Mouse (Mus musculus): ENCODE measurements around the gene St14. TPM values are rescaled to one million over a fixed set of nuclear protein-coding genes. Genes with fewer than 3 reads are reported as not detected.
"Not testable (repeated sequence)": the region's sequence is repeated elsewhere in the genome, so short reads cannot be mapped to it uniquely, and the experiment has no call there.

Gene St14
- polyA plus RNA-seq (2015; fragmentation: Nextera tagmentation; extraction: Ambion mirVana), result 3.6 and 6.2 TPM in 2 replicates

DNA sequence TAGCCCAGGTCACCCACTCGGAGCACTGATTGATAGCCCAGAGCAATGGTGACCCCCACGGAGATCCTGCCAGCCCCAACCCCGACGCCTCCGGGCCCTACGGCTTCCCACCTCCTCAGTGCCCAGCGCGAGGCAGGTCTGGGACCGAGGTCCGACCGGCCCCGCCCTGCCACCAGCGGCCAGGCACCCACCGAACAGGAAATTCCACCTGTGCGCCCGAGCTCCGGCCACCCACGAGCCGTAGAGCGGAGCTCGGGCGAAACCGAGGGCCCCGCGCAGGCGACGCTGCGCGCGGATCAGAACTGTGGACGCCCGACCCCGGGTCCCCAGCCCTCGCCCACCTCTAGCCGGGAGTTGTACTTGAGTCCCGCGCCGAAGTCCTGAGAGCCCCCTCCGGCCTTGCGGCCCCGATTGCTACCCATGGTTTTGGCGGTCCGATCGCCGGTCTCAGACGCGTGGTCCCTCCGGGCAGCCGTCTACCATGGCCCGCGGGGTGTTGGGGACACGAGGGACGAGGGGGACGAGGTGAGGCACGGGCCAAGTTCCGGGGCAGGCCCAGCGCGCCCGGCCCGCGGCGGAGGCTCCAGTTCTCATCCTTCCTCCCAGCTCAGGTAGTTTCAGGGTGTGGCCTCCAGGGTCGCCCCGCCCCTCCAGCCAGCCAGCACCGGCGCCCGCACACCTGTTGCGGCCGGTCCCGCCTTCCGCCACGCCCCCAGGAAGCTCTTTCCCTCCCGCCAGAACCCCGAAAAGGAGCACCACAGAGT lies at the start of gene St14:
Gene St14 (minus strand): TSS at position 649 of the 764 bp plus-strand sequence.
- Histone ChIP-seq H3K4me2 (ENCODE audit: low read depth, low read length) (peak within 1 kb of the TSS; percentile 99), H3K9me3 (replicated peaks; ENCODE audit: control insufficient read depth, low read length) (no peaks in the 10 kb centered on the region), H3K4me3 (ENCODE audit: low read length) (peak within 1 kb of the TSS; percentile 64), H3K4me1 (ENCODE audit: control insufficient read depth, insufficient read depth, low read length) (peaks cover 14% of the 10 kb centered on the region), H3K36me3 (ENCODE audit: control insufficient read depth, insufficient read depth) (no peaks in the 10 kb centered on the region), H3K9ac (ENCODE audit: low read length) (peak within 1 kb of the TSS; percentile 66), H3K27ac (ENCODE audit: low read length) (no peak within 1 kb of the TSS), H3K27me3 (ENCODE audit: control insufficient read depth, insufficient read depth, low read length) (peaks cover 51% of the 10 kb centered on the region)
- WGBS, result under 1% methylated on average over 74 of the region's 74 CpGs
- ATAC-seq (replicated peaks; ENCODE audit: extremely low read depth, insufficient read depth, low FRiP score), result peak; percentile 34; the same call in 1 of the 2 replicates

GRCm38 (mm10) chr9:31177692-31178091 lies 46.0 kb upstream of the St14 start:
- Histone ChIP-seq H3K9ac (ENCODE audit: low read length) (no peak overlapping the region), H3K4me2 (ENCODE audit: low read depth, low read length) (no peak overlapping the region), H3K4me1 (ENCODE audit: control insufficient read depth, insufficient read depth, low read length) (peaks cover 54% of the 10 kb centered on the region), H3K9me3 (replicated peaks; ENCODE audit: control insufficient read depth, low read length) (no peaks in the 10 kb centered on the region), H3K27me3 (ENCODE audit: control insufficient read depth, insufficient read depth, low read length) (no peaks in the 10 kb centered on the region), H3K36me3 (ENCODE audit: control insufficient read depth, insufficient read depth) (no peaks in the 10 kb centered on the region), H3K27ac (ENCODE audit: low read length) (no peak overlapping the region), H3K4me3 (ENCODE audit: low read length) (no peak overlapping the region)
- no peak for ATAC-seq (replicated peaks; ENCODE audit: extremely low read depth, insufficient read depth, low FRiP score)
- WGBS, result 88% methylated on average over 6 of the region's 6 CpGs

DNA sequence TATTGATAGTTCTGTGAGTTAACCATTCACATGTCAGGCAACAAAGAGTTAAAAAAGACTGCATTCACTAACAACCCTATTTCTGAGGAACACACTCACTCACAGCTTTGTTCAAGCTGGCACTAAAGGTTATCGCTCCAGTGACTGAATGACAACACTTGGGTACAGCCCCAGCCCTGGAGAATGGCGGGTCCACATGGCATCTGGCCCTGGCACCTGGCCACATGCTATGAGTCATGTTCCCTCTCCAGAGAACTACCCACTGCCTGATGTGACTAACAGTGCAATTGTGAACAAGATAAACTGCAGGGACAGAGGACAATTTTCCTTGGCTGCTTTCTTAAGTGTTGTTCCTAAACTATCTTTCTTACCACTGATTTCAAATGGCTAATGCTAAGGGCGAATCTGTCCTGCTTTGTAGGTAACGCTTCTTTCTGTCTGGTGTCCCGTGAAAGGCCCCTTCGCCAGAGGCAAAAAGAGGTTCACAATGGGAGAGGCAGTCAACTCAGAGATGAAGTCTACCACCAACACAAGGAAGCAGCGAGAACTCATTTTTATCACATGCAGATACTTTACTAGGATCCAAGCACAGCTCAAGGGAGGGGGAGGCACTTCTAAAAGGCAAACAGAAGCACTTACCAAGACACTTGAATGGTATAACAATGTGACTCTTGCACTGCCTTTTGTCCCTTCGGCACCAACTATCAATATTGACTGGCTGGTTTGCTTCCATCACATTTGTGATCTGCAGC lies 44.9 kb upstream of the St14 start:
- Histone ChIP-seq H3K36me3 (ENCODE audit: control insufficient read depth, insufficient read depth) (peaks cover 5% of the 10 kb centered on the region), H3K9ac (ENCODE audit: low read length) (peak overlapping the region; percentile 57; the same call in 1 of the 2 replicates), H3K27me3 (ENCODE audit: control insufficient read depth, insufficient read depth, low read length) (no peaks in the 10 kb centered on the region), H3K4me2 (ENCODE audit: low read depth, low read length) (peak overlapping the region; percentile 47), H3K4me3 (ENCODE audit: low read length) (no peak overlapping the region), H3K9me3 (replicated peaks; ENCODE audit: control insufficient read depth, low read length) (no peaks in the 10 kb centered on the region), H3K4me1 (ENCODE audit: control insufficient read depth, insufficient read depth, low read length) (peaks cover 44% of the 10 kb centered on the region), H3K27ac (ENCODE audit: low read length) (peak overlapping the region; percentile 95)
- WGBS, result 26% methylated on average over 8 of the region's 8 CpGs
- peak; percentile 94 for ATAC-seq (replicated peaks; ENCODE audit: extremely low read depth, insufficient read depth, low FRiP score)

DNA sequence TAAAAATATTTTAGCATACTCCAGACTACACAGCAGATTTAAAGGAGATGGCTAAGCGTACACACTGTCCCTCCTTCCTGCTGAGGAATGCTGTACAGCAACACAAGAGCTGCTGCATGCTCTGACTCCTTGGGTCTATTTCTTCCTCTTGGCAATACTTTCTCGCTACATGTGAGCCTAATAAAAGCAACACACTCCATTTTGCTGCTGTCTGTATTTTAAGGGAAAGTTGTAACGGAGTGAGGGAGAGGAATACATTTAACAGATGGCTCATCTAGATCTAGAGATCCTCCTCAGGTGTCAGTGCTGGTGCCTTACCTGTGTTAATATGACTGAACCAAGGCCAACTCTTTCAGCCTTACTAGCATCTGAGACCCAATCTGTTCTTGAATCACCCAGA lies 44.3 kb upstream of the St14 start:
- no peak for ATAC-seq (replicated peaks; ENCODE audit: extremely low read depth, insufficient read depth, low FRiP score)
- H3K4me3 ChIP-seq (ENCODE audit: low read length), result no peak overlapping the region
- no peak overlapping the region; the same call in 1 of the 2 replicates for H3K9ac ChIP-seq (ENCODE audit: low read length)
- peaks cover 40% of the 10 kb centered on the region for H3K4me1 ChIP-seq (ENCODE audit: control insufficient read depth, insufficient read depth, low read length)
- H3K27me3 ChIP-seq (ENCODE audit: control insufficient read depth, insufficient read depth, low read length), result no peaks in the 10 kb centered on the region
- peak overlapping the region; percentile 95 for H3K27ac ChIP-seq (ENCODE audit: low read length)
- peak overlapping the region; percentile 30; the same call in 1 of the 2 replicates for H3K4me2 ChIP-seq (ENCODE audit: low read depth, low read length)
- no peaks in the 10 kb centered on the region for H3K9me3 ChIP-seq (replicated peaks; ENCODE audit: control insufficient read depth, low read length)
- 41% methylated on average over 3 of the region's 3 CpGs for WGBS
- H3K36me3 ChIP-seq (ENCODE audit: control insufficient read depth, insufficient read depth), result peaks cover 10% of the 10 kb centered on the region

DNA sequence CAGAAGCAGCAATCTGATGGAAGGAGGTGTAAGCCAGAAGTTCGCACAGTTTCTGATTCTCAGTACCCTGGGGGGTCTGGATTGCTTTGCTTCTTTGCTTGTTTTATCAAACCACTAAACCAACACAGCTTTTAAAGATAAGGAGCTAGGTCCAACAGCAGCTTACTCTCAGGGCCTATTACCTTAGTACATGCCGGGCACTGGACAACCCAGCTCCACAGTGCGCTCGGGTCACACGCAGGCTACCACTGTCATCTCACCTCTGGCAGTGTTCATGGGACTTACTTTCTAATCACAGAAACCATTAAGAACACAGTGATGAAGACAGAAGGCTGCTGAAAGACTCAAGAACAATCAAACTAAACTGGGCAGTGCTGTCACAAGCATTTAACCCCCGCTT lies 43.7 kb upstream of the St14 start:
- H3K4me2 ChIP-seq (ENCODE audit: low read depth, low read length), result no peak overlapping the region
- H3K4me1 ChIP-seq (ENCODE audit: control insufficient read depth, insufficient read depth, low read length), result peaks cover 40% of the 10 kb centered on the region
- H3K4me3 ChIP-seq (ENCODE audit: low read length), result no peak overlapping the region
- H3K9ac ChIP-seq (ENCODE audit: low read length), result peak overlapping the region; percentile 3; the same call in 1 of the 2 replicates
- WGBS, result 43% methylated on average over 6 of the region's 6 CpGs
- H3K27me3 ChIP-seq (ENCODE audit: control insufficient read depth, insufficient read depth, low read length), result no peaks in the 10 kb centered on the region
- H3K27ac ChIP-seq (ENCODE audit: low read length), result peak overlapping the region; percentile 95
- ATAC-seq (replicated peaks; ENCODE audit: extremely low read depth, insufficient read depth, low FRiP score), result 0 out of 2 replicates have a peak, but pooled peaks have one; percentile 11
- H3K36me3 ChIP-seq (ENCODE audit: control insufficient read depth, insufficient read depth), result peaks cover 11% of the 10 kb centered on the region
- H3K9me3 ChIP-seq (replicated peaks; ENCODE audit: control insufficient read depth, low read length), result no peaks in the 10 kb centered on the region

DNA sequence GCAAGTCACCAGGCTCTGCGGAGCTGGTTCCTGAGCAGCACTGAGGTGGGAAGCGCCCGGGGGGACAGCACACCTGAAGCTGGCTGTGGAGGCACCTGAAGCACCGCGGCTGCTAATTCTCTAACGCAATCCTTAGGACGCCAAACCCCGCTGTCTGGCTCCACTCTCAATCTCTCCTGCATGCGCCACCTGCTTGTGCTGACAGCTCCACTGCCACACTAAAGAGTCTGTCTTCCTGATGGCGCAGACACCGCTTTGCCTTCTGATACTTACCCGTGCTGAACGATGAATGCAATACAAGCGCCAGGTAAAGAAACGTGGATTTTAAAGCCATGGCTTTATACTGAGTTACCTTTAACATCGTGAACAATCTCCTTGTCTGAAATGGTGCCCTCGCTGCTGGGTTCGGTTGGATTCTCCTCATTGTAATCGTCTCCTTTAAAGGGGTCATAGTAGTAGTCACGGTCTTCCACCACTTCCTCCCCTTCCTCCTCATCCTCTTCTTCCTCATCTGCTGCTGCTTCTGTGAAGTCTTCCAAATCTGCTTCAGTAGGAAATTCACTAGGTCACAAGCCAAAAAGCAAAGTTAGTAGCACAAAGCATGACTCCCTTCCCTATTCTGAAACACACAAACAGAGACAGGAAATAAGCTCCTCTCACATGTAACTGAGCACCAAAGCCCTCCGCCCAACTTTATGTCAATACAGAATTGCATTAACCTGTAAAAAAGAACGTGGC lies 36.9 kb upstream of the St14 start:
- 67% methylated on average over 22 of the region's 22 CpGs for WGBS
- Histone ChIP-seq H3K36me3 (ENCODE audit: control insufficient read depth, insufficient read depth) (peaks cover 30% of the 10 kb centered on the region), H3K9ac (ENCODE audit: low read length) (no peak overlapping the region), H3K4me2 (ENCODE audit: low read depth, low read length) (0 out of 2 replicates have a peak overlapping the region, but pooled peaks have one; percentile 27), H3K27me3 (ENCODE audit: control insufficient read depth, insufficient read depth, low read length) (no peaks in the 10 kb centered on the region), H3K9me3 (replicated peaks; ENCODE audit: control insufficient read depth, low read length) (no peaks in the 10 kb centered on the region), H3K27ac (ENCODE audit: low read length) (no peak overlapping the region), H3K4me1 (ENCODE audit: control insufficient read depth, insufficient read depth, low read length) (peaks cover 11% of the 10 kb centered on the region; the same call in 1 of the 2 replicates), H3K4me3 (ENCODE audit: low read length) (no peak overlapping the region)
- no peak for ATAC-seq (replicated peaks; ENCODE audit: extremely low read depth, insufficient read depth, low FRiP score)

DNA sequence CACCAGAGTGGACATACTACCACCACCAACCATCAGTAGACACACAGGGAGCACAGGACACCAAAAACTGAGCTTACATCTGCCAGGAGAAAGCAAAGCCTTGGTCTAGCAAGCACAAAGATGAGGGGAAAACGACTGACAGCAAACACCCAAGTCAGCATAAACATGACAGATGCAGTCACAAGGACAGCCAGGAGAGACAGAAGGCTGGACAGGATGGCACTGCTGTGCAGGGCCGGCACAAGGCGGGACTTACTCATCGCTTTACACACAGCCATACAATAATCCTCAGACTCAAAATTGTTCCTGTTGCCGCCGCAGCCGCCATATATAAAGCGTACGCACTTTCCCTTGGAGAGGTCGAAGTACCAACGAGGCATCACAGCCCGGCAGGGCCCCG lies 35.7 kb upstream of the St14 start:
- ATAC-seq (replicated peaks; ENCODE audit: extremely low read depth, insufficient read depth, low FRiP score), result no peak

DNA sequence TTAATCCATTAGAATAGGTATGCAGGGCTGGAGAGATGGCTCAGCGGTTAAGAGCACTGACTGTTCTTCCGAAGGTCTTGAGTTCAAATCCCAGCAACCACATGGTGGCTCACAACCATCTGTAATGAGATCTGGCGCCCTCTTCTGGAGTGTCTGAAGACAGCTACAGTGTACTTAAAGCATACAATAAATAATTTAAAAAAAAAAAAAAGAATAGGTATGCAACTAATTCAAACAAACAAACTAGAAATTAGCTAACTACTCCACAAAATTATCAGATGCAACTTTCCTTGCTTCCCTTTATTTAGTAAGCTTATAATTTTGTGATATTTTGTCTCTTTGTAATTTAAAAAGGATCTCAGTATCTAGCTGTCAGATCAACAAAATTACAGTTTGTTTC lies 33.9 kb upstream of the St14 start:
- not testable (repeated sequence) for H3K4me3 ChIP-seq (ENCODE audit: low read length); H3K9me3 ChIP-seq (replicated peaks; ENCODE audit: control insufficient read depth, low read length); H3K27ac ChIP-seq (ENCODE audit: low read length); H3K4me2 ChIP-seq (ENCODE audit: low read depth, low read length); H3K9ac ChIP-seq (ENCODE audit: low read length); ATAC-seq (replicated peaks; ENCODE audit: extremely low read depth, insufficient read depth, low FRiP score); H3K27me3 ChIP-seq (ENCODE audit: control insufficient read depth, insufficient read depth, low read length)
- peaks cover 14% of the 10 kb centered on the region; the same call in 1 of the 2 replicates for H3K4me1 ChIP-seq (ENCODE audit: control insufficient read depth, insufficient read depth, low read length)
- peaks cover 40% of the 10 kb centered on the region for H3K36me3 ChIP-seq (ENCODE audit: control insufficient read depth, insufficient read depth)
- WGBS, result 87% methylated on average over 3 of the region's 3 CpGs

More for the DNA sequence above, 35.7 kb upstream of the St14 start:
- Histone ChIP-seq H3K36me3 (ENCODE audit: control insufficient read depth, insufficient read depth) (peaks cover 35% of the 10 kb centered on the region), H3K9ac (ENCODE audit: low read length) (no peak overlapping the region), H3K27me3 (ENCODE audit: control insufficient read depth, insufficient read depth, low read length) (no peaks in the 10 kb centered on the region), H3K4me3 (ENCODE audit: low read length) (no peak overlapping the region), H3K9me3 (replicated peaks; ENCODE audit: control insufficient read depth, low read length) (no peaks in the 10 kb centered on the region), H3K27ac (ENCODE audit: low read length) (no peak overlapping the region), H3K4me2 (ENCODE audit: low read depth, low read length) (no peak overlapping the region), H3K4me1 (ENCODE audit: control insufficient read depth, insufficient read depth, low read length) (peaks cover 14% of the 10 kb centered on the region; the same call in 1 of the 2 replicates)
- WGBS, result 91% methylated on average over 13 of the region's 13 CpGs

Data from heart, embryonic 16.5 days (tissue).